Mouse (Mus musculus): ENCODE results near the gene Saysd1. TPM values are rescaled to one million over a fixed set of nuclear protein-coding genes. Genes with fewer than 3 reads are reported as not detected.

Gene Saysd1
- polyA plus RNA-seq, 1 experiment = 220 TPM

GRCm38 (mm10) chr14:20173873-20174490 lies 35.6 kb upstream of the Saysd1 start:
- Histone ChIP-seq H3K27me3 (ENCODE audit: control insufficient read depth, insufficient read depth, low read length) (no peaks in the 10 kb centered on the region), H3K36me3 (ENCODE audit: control insufficient read depth, insufficient read depth, low read length) (no peaks in the 10 kb centered on the region), H3K4me3 (ENCODE audit: control insufficient read depth, low read depth, low read length) (no peak overlapping the region), H3K4me1 (ENCODE audit: control insufficient read depth, insufficient read depth, low read length) (no peaks in the 10 kb centered on the region), H3K27ac (ENCODE audit: control insufficient read depth, insufficient read depth, low read depth, low read length) (no peak overlapping the region)
- TF ChIP-seq CTCF (IDR thresholded peaks at IDR 0.05; ENCODE audit: control insufficient read depth, insufficient read depth, insufficient replicate concordance, low read depth, low read length) (no peak), POLR2A (IDR thresholded peaks at IDR 0.05; ENCODE audit: control insufficient read depth, low read depth, low read length) (no peak)

- H3K4me3 ChIP-seq (ENCODE audit: control insufficient read depth, low read depth, low read length) = no peak overlapping the region
- TF ChIP-seq POLR2A (IDR thresholded peaks at IDR 0.05; ENCODE audit: control insufficient read depth, low read depth, low read length) = no peak
- no peak for TF ChIP-seq CTCF (IDR thresholded peaks at IDR 0.05; ENCODE audit: control insufficient read depth, insufficient read depth, insufficient replicate concordance, low read depth, low read length)
- H3K27ac ChIP-seq (ENCODE audit: control insufficient read depth, insufficient read depth, low read depth, low read length) = no peak overlapping the region
- H3K36me3 ChIP-seq (ENCODE audit: control insufficient read depth, insufficient read depth, low read length) = no peaks in the 10 kb centered on the region
- H3K4me1 ChIP-seq (ENCODE audit: control insufficient read depth, insufficient read depth, low read length) = no peaks in the 10 kb centered on the region
- H3K27me3 ChIP-seq (ENCODE audit: control insufficient read depth, insufficient read depth, low read length) = no peaks in the 10 kb centered on the region
Measured at GRCm38 (mm10) chr14:20172924-20173323, 34.6 kb upstream of the Saysd1 start.

GRCm38 (mm10) chr14:20172509-20172908 lies 34.2 kb upstream of the Saysd1 start:
- TF ChIP-seq CTCF (IDR thresholded peaks at IDR 0.05; ENCODE audit: control insufficient read depth, insufficient read depth, insufficient replicate concordance, low read depth, low read length) = no peak
- no peak for TF ChIP-seq POLR2A (IDR thresholded peaks at IDR 0.05; ENCODE audit: control insufficient read depth, low read depth, low read length)
- Histone ChIP-seq H3K36me3 (ENCODE audit: control insufficient read depth, insufficient read depth, low read length) (no peaks in the 10 kb centered on the region), H3K4me1 (ENCODE audit: control insufficient read depth, insufficient read depth, low read length) (no peaks in the 10 kb centered on the region), H3K27me3 (ENCODE audit: control insufficient read depth, insufficient read depth, low read length) (no peaks in the 10 kb centered on the region), H3K4me3 (ENCODE audit: control insufficient read depth, low read depth, low read length) (no peak overlapping the region), H3K27ac (ENCODE audit: control insufficient read depth, insufficient read depth, low read depth, low read length) (no peak overlapping the region)

GRCm38 (mm10) chr14:20171840-20172239 lies 33.5 kb upstream of the Saysd1 start:
- H3K27ac ChIP-seq (ENCODE audit: control insufficient read depth, insufficient read depth, low read depth, low read length) = no peak overlapping the region
- no peaks in the 10 kb centered on the region for H3K36me3 ChIP-seq (ENCODE audit: control insufficient read depth, insufficient read depth, low read length)
- no peaks in the 10 kb centered on the region for H3K4me1 ChIP-seq (ENCODE audit: control insufficient read depth, insufficient read depth, low read length)
- H3K27me3 ChIP-seq (ENCODE audit: control insufficient read depth, insufficient read depth, low read length) = no peaks in the 10 kb centered on the region
- no peak for TF ChIP-seq POLR2A (IDR thresholded peaks at IDR 0.05; ENCODE audit: control insufficient read depth, low read depth, low read length)
- TF ChIP-seq CTCF (IDR thresholded peaks at IDR 0.05; ENCODE audit: control insufficient read depth, insufficient read depth, insufficient replicate concordance, low read depth, low read length) = no peak
- H3K4me3 ChIP-seq (ENCODE audit: control insufficient read depth, low read depth, low read length) = no peak overlapping the region

- Histone ChIP-seq H3K4me3 (ENCODE audit: control insufficient read depth, low read depth, low read length) (no peak overlapping the region), H3K27ac (ENCODE audit: control insufficient read depth, insufficient read depth, low read depth, low read length) (no peak overlapping the region), H3K36me3 (ENCODE audit: control insufficient read depth, insufficient read depth, low read length) (no peaks in the 10 kb centered on the region), H3K27me3 (ENCODE audit: control insufficient read depth, insufficient read depth, low read length) (no peaks in the 10 kb centered on the region), H3K4me1 (ENCODE audit: control insufficient read depth, insufficient read depth, low read length) (no peaks in the 10 kb centered on the region)
- no peak for TF ChIP-seq CTCF (IDR thresholded peaks at IDR 0.05; ENCODE audit: control insufficient read depth, insufficient read depth, insufficient replicate concordance, low read depth, low read length)
- TF ChIP-seq POLR2A (IDR thresholded peaks at IDR 0.05; ENCODE audit: control insufficient read depth, low read depth, low read length) = no peak
Measured at GRCm38 (mm10) chr14:20169251-20169650, 30.9 kb upstream of the Saysd1 start.

- Histone ChIP-seq H3K4me1 (ENCODE audit: control insufficient read depth, insufficient read depth, low read length) (no peaks in the 10 kb centered on the region), H3K36me3 (ENCODE audit: control insufficient read depth, insufficient read depth, low read length) (no peaks in the 10 kb centered on the region), H3K27ac (ENCODE audit: control insufficient read depth, insufficient read depth, low read depth, low read length) (no peak overlapping the region), H3K4me3 (ENCODE audit: control insufficient read depth, low read depth, low read length) (no peak overlapping the region), H3K27me3 (ENCODE audit: control insufficient read depth, insufficient read depth, low read length) (no peaks in the 10 kb centered on the region)
- TF ChIP-seq POLR2A (IDR thresholded peaks at IDR 0.05; ENCODE audit: control insufficient read depth, low read depth, low read length) = no peak
- TF ChIP-seq CTCF (IDR thresholded peaks at IDR 0.05; ENCODE audit: control insufficient read depth, insufficient read depth, insufficient replicate concordance, low read depth, low read length) = no peak
Measured at GRCm38 (mm10) chr14:20168478-20168877, 30.1 kb upstream of the Saysd1 start.

- no peak for TF ChIP-seq POLR2A (IDR thresholded peaks at IDR 0.05; ENCODE audit: control insufficient read depth, low read depth, low read length)
- no peak for TF ChIP-seq CTCF (IDR thresholded peaks at IDR 0.05; ENCODE audit: control insufficient read depth, insufficient read depth, insufficient replicate concordance, low read depth, low read length)
- Histone ChIP-seq H3K27me3 (ENCODE audit: control insufficient read depth, insufficient read depth, low read length) (no peaks in the 10 kb centered on the region), H3K36me3 (ENCODE audit: control insufficient read depth, insufficient read depth, low read length) (no peaks in the 10 kb centered on the region), H3K4me1 (ENCODE audit: control insufficient read depth, insufficient read depth, low read length) (no peaks in the 10 kb centered on the region), H3K4me3 (ENCODE audit: control insufficient read depth, low read depth, low read length) (no peak overlapping the region), H3K27ac (ENCODE audit: control insufficient read depth, insufficient read depth, low read depth, low read length) (no peak overlapping the region)
Measured at GRCm38 (mm10) chr14:20168054-20168453, 29.7 kb upstream of the Saysd1 start.

All from testis, adult 2 months (tissue).